ENCODE assay signal across 9 mouse cellular contexts in the genomic region with DNA sequence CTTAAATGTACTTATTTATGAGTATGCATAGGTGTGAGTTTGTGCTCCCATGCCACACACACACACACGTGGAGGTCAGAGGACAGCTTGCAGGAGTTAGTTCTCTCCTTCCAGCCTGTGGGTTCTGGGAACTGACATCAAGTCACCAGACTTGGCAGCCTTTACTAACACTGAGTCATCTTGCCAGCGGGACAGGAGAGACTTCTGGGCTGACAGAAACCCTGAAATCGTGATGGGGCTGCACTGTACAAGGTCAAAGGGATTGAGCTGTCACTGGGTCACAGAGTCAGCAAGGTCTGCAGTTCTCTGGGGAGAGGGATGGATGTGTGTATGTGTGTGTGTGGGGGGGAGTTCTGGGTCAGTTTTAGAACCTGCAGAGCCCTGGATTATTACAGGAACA. TPM values are rescaled to one million over a fixed set of nuclear protein-coding genes. Genes with fewer than 3 reads are reported as not detected.
A peak's percentile ranks its signal among the peaks of the same experiment; 100 is the strongest.
DNase-seq lines count a peak whose midpoint lies in the region; ATAC-seq and TF ChIP-seq lines count a peak whose summit lies in the region.
"Had no signal": no experiment of that assay in that cellular context is flagged by ENCODE, and none has a peak within 500 bp of the region (broad histone marks: within the 10 kb centered on the region; RNA-seq: fewer than 3 reads in every experiment).

No protein-coding gene starts in this region.

- H3K4me3 ChIP-seq in left cerebral cortex, adult 2 months, result no peak overlapping the region
- H3K4me3 ChIP-seq in cerebellum, adult 2 months (replicated peaks; ENCODE audit: insufficient read depth, low read depth, low read length), result no peak overlapping the region
- no peak overlapping the region for H3K4me3 ChIP-seq in heart, postnatal 0 days (ENCODE audit: low read depth, low read length)

- H3K27me3 ChIP-seq in cerebellum, adult 2 months (ENCODE audit: control insufficient read depth, insufficient read depth, low read length), result no peaks in the 10 kb centered on the region
- H3K27me3 ChIP-seq in heart, postnatal 0 days (ENCODE audit: control insufficient read depth, insufficient read depth, low read length), result no peaks in the 10 kb centered on the region

- H3K9me3 ChIP-seq in heart, postnatal 0 days (replicated peaks; ENCODE audit: control insufficient read depth, low read length), result no peaks in the 10 kb centered on the region
- H3K9me3 ChIP-seq: G1E had no signal

- 0 out of 2 replicates have a peak, but pooled peaks have one; percentile 34 for TF ChIP-seq EP300 in heart, postnatal 0 days (IDR thresholded peaks at IDR 0.05; ENCODE audit: low read depth)

- no peak overlapping the region for H3K27ac ChIP-seq in left cerebral cortex, adult 2 months
- no peak overlapping the region for H3K27ac ChIP-seq in cerebellum, adult 2 months (ENCODE audit: insufficient read depth, low read length)
- peak overlapping the region; percentile 22; the same call in 1 of the 2 replicates for H3K27ac ChIP-seq in heart, postnatal 0 days (ENCODE audit: low read depth)

- peak; percentile 28 for DNase-seq in left cerebral cortex, postnatal 4 days
- DNase-seq in left cerebral cortex, adult 2 months (ENCODE audit: extremely low spot score in 1 of 2, low spot score in 2 of 2), result no peak
- peak; percentile 93 for DNase-seq in adrenal gland, adult 2 months
- DNase-seq in cerebellum, adult 2 months, result peak; percentile 73 to 87
- DNase-seq in heart, postnatal 0 days (ENCODE audit: low spot score), result no peak
- DNase-seq in spleen, adult 12 weeks (ENCODE audit: low spot score), result no peak
- no peak for DNase-seq in liver
- DNase-seq: gastrocnemius, postnatal 10 days had no signal

- TF ChIP-seq CTCF in left cerebral cortex, adult 2 months (IDR thresholded peaks at IDR 0.05), result no peak
- TF ChIP-seq CTCF in cerebellum, adult 2 months (IDR thresholded peaks at IDR 0.05; ENCODE audit: borderline replicate concordance, insufficient read depth, low read depth, low read length), result no peak
- TF ChIP-seq CTCF in heart, postnatal 0 days (IDR thresholded peaks at IDR 0.05; ENCODE audit: low read depth), result no peak

- TF ChIP-seq POLR2A in cerebellum, adult 2 months (IDR thresholded peaks at IDR 0.05; ENCODE audit: borderline replicate concordance, insufficient read depth, low read length), result no peak

- 3% methylated on average over 3 of the region's 3 CpGs for WGBS in cerebellum, adult 2 months
- WGBS in heart, postnatal 0 days, result 6% methylated on average over 3 of the region's 3 CpGs

- H3K4me2 ChIP-seq in heart, postnatal 0 days (ENCODE audit: low read depth, low read length), result no peak overlapping the region

- no peak overlapping the region for H3K9ac ChIP-seq in heart, postnatal 0 days (replicated peaks; ENCODE audit: low read depth, low read length)

- H3K36me3 ChIP-seq in heart, postnatal 0 days (replicated peaks; ENCODE audit: control insufficient read depth, insufficient read depth, low read length), result peaks cover 5% of the 10 kb centered on the region; the same call in 1 of the 2 replicates
- H3K36me3 ChIP-seq: G1E had no signal

- H3K4me1 ChIP-seq in cerebellum, adult 2 months (ENCODE audit: control insufficient read depth, insufficient read depth, low read length), result peaks cover 6% of the 10 kb centered on the region; the same call in 1 of the 2 replicates
- H3K4me1 ChIP-seq in heart, postnatal 0 days (ENCODE audit: control insufficient read depth, insufficient read depth), result 0 out of 2 replicates have a peak, but pooled peaks cover 7% of the 10 kb centered on the region

- peak; percentile 73 for ATAC-seq in heart, postnatal 0 days (ENCODE audit: insufficient read depth, low read depth)

- intact Hi-C loops in left cerebral cortex, postnatal 4 days (cut with DNase I), result no loop called here
- intact Hi-C loops in left cerebral cortex, adult 2 months (cut with DNase I), result no loop called here

RNA-seq across cellular contexts. Expression of gene Tspan18, which starts 36.6 kb away (rescaled TPM):
- 10 to 100 TPM; 13.8 to 14.6 TPM for total RNA-seq in left cerebral cortex, postnatal 4 days (2021)
- 1 to 10 TPM; 1.5 to 3.0 TPM for total RNA-seq in left cerebral cortex, adult 2 months (2021)
- total RNA-seq in adrenal gland, adult 2 months (2021), result 10 to 100 TPM; 48.1 to 57.7 TPM
- 156 and 192 TPM in 2 replicates for polyA plus RNA-seq in adrenal gland, adult 2 months (2012; rRNA removed)
- polyA plus RNA-seq in cerebellum, adult 2 months (2012; rRNA removed), result 11.3 and 13.1 TPM in 2 replicates
- 64.4 and 66.2 TPM in 2 replicates for total RNA-seq in heart, postnatal 0 days (2014; rRNA removed; ENCODE audit: low replicate concordance)
- 37.6 and 39.8 TPM in 2 replicates for polyA plus RNA-seq in heart, postnatal 0 days (2015; fragmentation: Nextera tagmentation; extraction: Ambion mirVana)

Comparison
In these comparisons a context has a peak if more than half of its experiments do, and no peak if none do; other contexts are left out.
1. DNase-seq: peak in left cerebral cortex, postnatal 4 days (single experiment), adrenal gland, adult 2 months (single experiment) and cerebellum, adult 2 months (2 of 2); none in left cerebral cortex, adult 2 months (0 of 2), heart, postnatal 0 days (single experiment), spleen, adult 12 weeks (single experiment) and liver (single experiment).